Mouse (Mus musculus) liver, postnatal 0 days (tissue): Measurements from ENCODE around the gene Timp1. TPM values are rescaled to one million over a fixed set of nuclear protein-coding genes. Genes with fewer than 3 reads are reported as not detected.

Source experiments
- ATAC-seq: fragments of 200-750 bp; cut with Nextera tagmentation; 2 replicates; pipeline ENCODE4 v1.8.0; 2017; ENCODE audit warnings: mild to moderate bottlenecking, moderate library complexity
- DNase-seq: peaks from one replicate; pipeline ENCODE4 v3.0.0-alpha.2; 2016
- H3K27ac ChIP-seq: fragments of 300-500 bp; sonication (generic); 2 replicates; pipeline ENCODE4 v1.5.1; 2014; ENCODE audit warnings: antibody characterized with exemption, moderate library complexity, mild to moderate bottlenecking, low read depth
- H3K27me3 ChIP-seq: fragments of 300-500 bp; sonication (generic); 2 replicates; pipeline ENCODE4 v1.6.1; 2014; ENCODE audit warnings: low read length, control low read depth, mixed read lengths; ENCODE audit not compliant: insufficient read depth
- H3K36me3 ChIP-seq: fragments of 300-500 bp; sonication (generic); replicated peaks from 2 replicates; pipeline ENCODE4 v1.6.1; 2014; ENCODE audit warnings: mild to moderate bottlenecking, control low read depth, low read length, moderate library complexity, mixed read lengths; ENCODE audit not compliant: insufficient read depth
- H3K4me1 ChIP-seq: fragments of 300-500 bp; sonication (generic); 2 replicates; pipeline ENCODE4 v1.6.1; 2014; ENCODE audit warnings: antibody characterized with exemption, mild to moderate bottlenecking, control low read depth; ENCODE audit not compliant: insufficient read depth
- H3K4me2 ChIP-seq: fragments of 300-500 bp; sonication (generic); 2 replicates; pipeline ENCODE4 v1.6.1; 2014; ENCODE audit warnings: low read depth, mild to moderate bottlenecking, low read length, moderate library complexity, mixed read lengths
- H3K4me3 ChIP-seq: fragments of 300-500 bp; sonication (generic); 2 replicates; pipeline ENCODE4 v1.5.1; 2014; ENCODE audit warnings: low read depth, low read length
- H3K9ac ChIP-seq: fragments of 300-500 bp; sonication (generic); replicated peaks from 2 replicates; pipeline ENCODE4 v1.6.1; 2014; ENCODE audit warnings: mild to moderate bottlenecking, moderate library complexity
- H3K9me3 ChIP-seq: fragments of 300-500 bp; sonication (generic); 2 replicates; pipeline ENCODE4 v1.6.1; 2016; ENCODE audit warnings: mild to moderate bottlenecking, control low read depth, low read length, mixed read lengths
- CTCF ChIP-seq: sonication (generic); IDR thresholded peaks from 2 replicates; pipeline ENCODE4 v1.5.1; 2016; ENCODE audit warnings: antibody characterized with exemption, low read depth
- EP300 ChIP-seq: IDR thresholded peaks from 2 replicates; pipeline ENCODE4 v1.6.1; 2016; ENCODE audit warnings: antibody characterized with exemption, low read depth, mild to moderate bottlenecking
- WGBS: fragments of 180-500 bp; shearing (Covaris S2); extraction: QIAGEN DNeasy Blood & Tissue Kit; methylation state at CpG from one replicate; pipeline ENCODE4 v1.1.7; 2014; ENCODE audit not compliant: insufficient replicate concordance; 5-methylcytosine and 5-hydroxymethylcytosine counted together
- polyA plus RNA-seq: library from polyadenylated mRNA; unstranded; fragments of >200 nt; fragmentation: Nextera tagmentation; extraction: Ambion mirVana; gene quantifications from 2 replicates; pipeline ENCODE4 v1.2.1, GENCODE M21; 2015

Timp1 gene
- 1.7 and 2.2 TPM in 2 replicates for polyA plus RNA-seq

- ATAC-seq (peak; percentile 47; the same call in 1 of the 2 replicates), DNase-seq (peak; percentile 29)
- H3K4me2 ChIP-seq: peak within 1 kb of the TSS; percentile 50
- no peaks in the 10 kb centered on the region for H3K4me1 ChIP-seq
- WGBS: 13% methylated on average over 18 of the region's 18 CpGs
- no peak within 1 kb of the TSS for H3K4me3 ChIP-seq
- H3K9me3 ChIP-seq: no peaks in the 10 kb centered on the region
- H3K27me3 ChIP-seq: no peaks in the 10 kb centered on the region
- H3K9ac ChIP-seq: peak within 1 kb of the TSS; percentile 21; the same call in 1 of the 2 replicates
- no peaks in the 10 kb centered on the region for H3K36me3 ChIP-seq
- TF ChIP-seq EP300 (no peak), CTCF (no peak)
- H3K27ac ChIP-seq: no peak within 1 kb of the TSS
Observed at GRCm38 (mm10) chrX:20869962-20870513, at the start of gene Timp1. Gene Timp1, plus strand, starts transcription at chrX:20870166.

- no peak overlapping the region for H3K4me2 ChIP-seq
- H3K9ac ChIP-seq: no peak overlapping the region
- 17% methylated on average over 5 of the region's 5 CpGs for WGBS
- TF ChIP-seq EP300 (no peak), CTCF (peak; percentile 55)
- no peaks in the 10 kb centered on the region for H3K36me3 ChIP-seq
- H3K4me1 ChIP-seq: no peaks in the 10 kb centered on the region
- H3K4me3 ChIP-seq: no peak overlapping the region
- no peaks in the 10 kb centered on the region for H3K9me3 ChIP-seq
- DNase-seq: peak; percentile 36
- no peaks in the 10 kb centered on the region for H3K27me3 ChIP-seq
- ATAC-seq: peak; percentile 88
- no peak overlapping the region for H3K27ac ChIP-seq
Observed at GRCm38 (mm10) chrX:20828934-20829333, 41.0 kb upstream of the Timp1 start.

- Histone ChIP-seq H3K27me3 (no peaks in the 10 kb centered on the region), H3K9me3 (no peaks in the 10 kb centered on the region), H3K9ac (no peak overlapping the region), H3K4me1 (peaks cover 5% of the 10 kb centered on the region; the same call in 1 of the 2 replicates), H3K27ac (no peak overlapping the region), H3K36me3 (peaks cover 11% of the 10 kb centered on the region), H3K4me3 (no peak overlapping the region), H3K4me2 (no peak overlapping the region)
- WGBS: 79% methylated on average over 3 of the region's 3 CpGs
- TF ChIP-seq EP300 (no peak), CTCF (no peak)
- DNase-seq (no peak), ATAC-seq (no peak)
Observed at GRCm38 (mm10) chrX:20847232-20847631, 22.7 kb upstream of the Timp1 start.

GRCm38 (mm10) chrX:20847816-20848215 is 22.1 kb upstream of the Timp1 start:
- peaks cover 11% of the 10 kb centered on the region for H3K36me3 ChIP-seq
- DNase-seq (no peak), ATAC-seq (no peak)
- peaks cover 5% of the 10 kb centered on the region; the same call in 1 of the 2 replicates for H3K4me1 ChIP-seq
- no peaks in the 10 kb centered on the region for H3K27me3 ChIP-seq
- H3K27ac ChIP-seq: peak overlapping the region; percentile 51; the same call in 1 of the 2 replicates
- peak overlapping the region; percentile 72 for H3K4me3 ChIP-seq
- H3K9ac ChIP-seq: no peak overlapping the region
- no peaks in the 10 kb centered on the region for H3K9me3 ChIP-seq
- TF ChIP-seq CTCF: no peak
- TF ChIP-seq EP300: no peak
- WGBS: 19% methylated on average over 2 of the region's 2 CpGs
- H3K4me2 ChIP-seq: peak overlapping the region; percentile 82

GRCm38 (mm10) chrX:20848256-20848984 is 21.5 kb upstream of the Timp1 start:
- TF ChIP-seq EP300 (peak; percentile 57; the same call in 1 of the 2 replicates), CTCF (no peak)

GRCm38 (mm10) chrX:20853794-20854193 is 16.2 kb upstream of the Timp1 start:
- Histone ChIP-seq H3K27ac (no peak overlapping the region), H3K9me3 (no peaks in the 10 kb centered on the region), H3K4me3 (no peak overlapping the region), H3K36me3 (peaks cover 28% of the 10 kb centered on the region), H3K27me3 (no peaks in the 10 kb centered on the region), H3K9ac (no peak overlapping the region), H3K4me1 (peaks cover 5% of the 10 kb centered on the region; the same call in 1 of the 2 replicates), H3K4me2 (no peak overlapping the region)
- no peak for DNase-seq
- WGBS: 87% methylated on average over 7 of the region's 7 CpGs
- no peak for ATAC-seq
- TF ChIP-seq EP300: no peak
- TF ChIP-seq CTCF: no peak

More at GRCm38 (mm10) chrX:20848256-20848984, 21.5 kb upstream of the Timp1 start:
- 15% methylated on average over 42 of the region's 42 CpGs for WGBS
- H3K4me3 ChIP-seq: peak overlapping the region; percentile 72
- no peaks in the 10 kb centered on the region for H3K27me3 ChIP-seq
- peak overlapping the region; percentile 60 for H3K27ac ChIP-seq
- ATAC-seq: peak; percentile 99
- no peaks in the 10 kb centered on the region for H3K9me3 ChIP-seq
- H3K4me1 ChIP-seq: peaks cover 5% of the 10 kb centered on the region; the same call in 1 of the 2 replicates
- peak overlapping the region; percentile 82 for H3K4me2 ChIP-seq
- peaks cover 14% of the 10 kb centered on the region for H3K36me3 ChIP-seq
- peak; percentile 85 for DNase-seq
- H3K9ac ChIP-seq: peak overlapping the region; percentile 74
